Mouse (Mus musculus): ENCODE results near the gene Ank.

DNA sequence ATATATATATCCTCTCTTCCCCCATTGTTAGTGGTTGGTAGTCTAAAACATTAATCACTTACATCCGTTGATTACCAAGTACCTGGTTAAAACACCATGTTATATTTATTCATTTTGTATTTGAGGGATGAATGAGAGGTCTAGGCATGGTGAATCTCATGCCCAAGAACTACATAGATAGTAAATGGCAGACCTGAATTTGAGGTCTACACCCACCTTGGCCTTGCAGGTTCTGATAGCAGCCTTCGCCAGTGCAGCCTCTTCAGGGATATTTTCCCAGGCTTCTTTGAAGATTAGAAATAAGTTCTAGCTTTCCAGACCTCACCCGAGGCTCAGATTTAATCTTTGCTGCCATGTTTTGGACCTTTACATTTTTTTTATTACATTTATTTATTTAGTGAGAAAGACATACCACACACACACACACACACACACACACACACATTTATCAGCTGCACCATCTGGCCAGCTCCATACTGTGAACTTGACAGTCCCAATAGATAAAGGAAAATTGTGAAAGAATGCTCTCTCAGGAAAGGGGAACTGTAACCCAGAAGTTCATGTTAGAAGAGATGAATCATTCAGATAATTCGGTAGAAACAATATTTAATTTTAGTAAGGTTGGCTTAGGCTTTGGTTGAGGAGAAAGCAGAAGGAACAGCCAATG, 2.5 kb downstream of the Ank start:
- TF ChIP-seq CTCF (IDR thresholded peaks at IDR 0.05; ENCODE audit: borderline replicate concordance, extremely low read depth, insufficient read depth, insufficient read length) (no peak), POLR2A (IDR thresholded peaks at IDR 0.05; ENCODE audit: borderline replicate concordance, extremely low read depth, insufficient read depth, insufficient read length, poor library complexity, severe bottlenecking) (no peak)
